Mouse (Mus musculus) lung, embryonic 16.5 days (tissue): ENCODE results near the gene Primpol. TPM values are rescaled to one million over a fixed set of nuclear protein-coding genes. Genes with fewer than 3 reads are reported as not detected.

ENCODE experiments used
- ATAC-seq: fragments of 200-750 bp; cut with Nextera tagmentation; 2 replicates; pipeline ENCODE4 v1.8.0; 2017; ENCODE audit warnings: low read depth, mild to moderate bottlenecking, moderate library complexity
- H3K27ac ChIP-seq: fragments of 300-500 bp; sonication (generic); 2 replicates; pipeline ENCODE4 v1.5.1; 2014; ENCODE audit warnings: mild to moderate bottlenecking, control low read depth, low read length
- H3K27me3 ChIP-seq: fragments of 300-500 bp; sonication (generic); 2 replicates; pipeline ENCODE4 v1.6.1; 2014; ENCODE audit warnings: low read depth, low read length, mixed read lengths; ENCODE audit not compliant: control insufficient read depth, insufficient read depth
- H3K36me3 ChIP-seq: fragments of 300-500 bp; sonication (generic); 2 replicates; pipeline ENCODE4 v1.6.1; 2014; ENCODE audit warnings: low read length; ENCODE audit not compliant: control insufficient read depth, insufficient read depth
- H3K4me1 ChIP-seq: fragments of 300-500 bp; sonication (generic); replicated peaks from 2 replicates; pipeline ENCODE4 v1.6.1; 2014; ENCODE audit warnings: low read length, mixed read lengths; ENCODE audit not compliant: control insufficient read depth, insufficient read depth
- H3K4me2 ChIP-seq: fragments of 300-500 bp; sonication (generic); 2 replicates; pipeline ENCODE4 v1.6.1; 2014; ENCODE audit warnings: low read depth, low read length, control low read depth
- H3K4me3 ChIP-seq: fragments of 300-500 bp; sonication (generic); 2 replicates; pipeline ENCODE4 v1.5.1; 2014; ENCODE audit warnings: mild to moderate bottlenecking, low read length, control low read depth
- H3K9ac ChIP-seq: fragments of 300-500 bp; sonication (generic); 2 replicates; pipeline ENCODE4 v1.6.1; 2014; ENCODE audit warnings: low read length, control low read depth
- H3K9me3 ChIP-seq: fragments of 300-500 bp; sonication (generic); 2 replicates; pipeline ENCODE4 v1.6.1; 2016; ENCODE audit warnings: low read length; ENCODE audit not compliant: control insufficient read depth
- WGBS: fragments of 180-500 bp; shearing (Covaris S2); extraction: QIAGEN DNeasy Blood & Tissue Kit; methylation state at CpG from one replicate; pipeline ENCODE4 v1.1.7; 2014; 5-methylcytosine and 5-hydroxymethylcytosine counted together
- polyA plus RNA-seq: library from polyadenylated mRNA; unstranded; fragments of >200 nt; fragmentation: Nextera tagmentation; extraction: Ambion mirVana; gene quantifications from 2 replicates; pipeline ENCODE4 v1.2.1, GENCODE M21; 2015

The Primpol gene
- polyA plus RNA-seq, 1 experiment from 2014 or later: 13.2 TPM

- H3K27ac ChIP-seq: peak overlapping the region; percentile 52; the same call in 1 of the 2 replicates
Observed at GRCm38 (mm10) chr8:46613377-46613776, 3.6 kb downstream of the Primpol start.

GRCm38 (mm10) chr8:46612913-46613312, 4.1 kb downstream of the Primpol start:
- H3K4me2 ChIP-seq: no peak overlapping the region
- peaks cover 16% of the 10 kb centered on the region for H3K4me1 ChIP-seq
- H3K9me3 ChIP-seq: no peaks in the 10 kb centered on the region
- H3K36me3 ChIP-seq: peaks cover 2% of the 10 kb centered on the region; the same call in 1 of the 2 replicates
- 66% methylated on average over 4 of the region's 4 CpGs for WGBS
- no peak overlapping the region for H3K9ac ChIP-seq
- no peaks in the 10 kb centered on the region for H3K27me3 ChIP-seq
- H3K4me3 ChIP-seq: no peak overlapping the region
- no peak overlapping the region for H3K27ac ChIP-seq
- ATAC-seq: no peak

More at GRCm38 (mm10) chr8:46613377-46613776, 3.6 kb downstream of the Primpol start:
- Histone ChIP-seq H3K9ac (no peak overlapping the region), H3K4me1 (peaks cover 16% of the 10 kb centered on the region), H3K36me3 (peaks cover 2% of the 10 kb centered on the region; the same call in 1 of the 2 replicates), H3K9me3 (no peaks in the 10 kb centered on the region), H3K4me3 (no peak overlapping the region), H3K4me2 (no peak overlapping the region), H3K27me3 (no peaks in the 10 kb centered on the region)
- WGBS: 62% methylated on average over 4 of the region's 4 CpGs
- no peak for ATAC-seq

- H3K4me1 ChIP-seq: peaks cover 16% of the 10 kb centered on the region
- no peaks in the 10 kb centered on the region for H3K27me3 ChIP-seq
- H3K9me3 ChIP-seq: no peaks in the 10 kb centered on the region
- H3K27ac ChIP-seq: no peak overlapping the region
- no peak overlapping the region for H3K4me3 ChIP-seq
- ATAC-seq: no peak
- no peak overlapping the region for H3K4me2 ChIP-seq
- WGBS: 77% methylated on average over 8 of the region's 8 CpGs
- no peak overlapping the region for H3K9ac ChIP-seq
- peaks cover 2% of the 10 kb centered on the region; the same call in 1 of the 2 replicates for H3K36me3 ChIP-seq
Observed at GRCm38 (mm10) chr8:46611557-46611956, 5.5 kb downstream of the Primpol start.

- WGBS: 64% methylated on average over 1 of the region's 1 CpGs
- H3K9ac ChIP-seq: no peak overlapping the region
- H3K4me3 ChIP-seq: no peak overlapping the region
- H3K4me2 ChIP-seq: no peak overlapping the region
- peaks cover 2% of the 10 kb centered on the region; the same call in 1 of the 2 replicates for H3K36me3 ChIP-seq
- H3K27ac ChIP-seq: no peak overlapping the region
- no peaks in the 10 kb centered on the region for H3K9me3 ChIP-seq
- no peaks in the 10 kb centered on the region for H3K4me1 ChIP-seq
- H3K27me3 ChIP-seq: no peaks in the 10 kb centered on the region
- ATAC-seq: no peak
Observed at GRCm38 (mm10) chr8:46606930-46607329, 10.1 kb downstream of the Primpol start.

GRCm38 (mm10) chr8:46603587-46603986, 13.4 kb downstream of the Primpol start:
- no peak for ATAC-seq
- no peak overlapping the region for H3K27ac ChIP-seq
- no peaks in the 10 kb centered on the region for H3K36me3 ChIP-seq
- H3K4me1 ChIP-seq: no peaks in the 10 kb centered on the region
- 88% methylated on average over 5 of the region's 5 CpGs for WGBS
- H3K4me3 ChIP-seq: no peak overlapping the region
- no peaks in the 10 kb centered on the region for H3K27me3 ChIP-seq
- no peak overlapping the region for H3K9ac ChIP-seq
- no peaks in the 10 kb centered on the region for H3K9me3 ChIP-seq
- H3K4me2 ChIP-seq: no peak overlapping the region

GRCm38 (mm10) chr8:46600959-46601707, 15.9 kb downstream of the Primpol start:
- Histone ChIP-seq H3K27me3 (no peaks in the 10 kb centered on the region), H3K27ac (no peak overlapping the region), H3K9me3 (no peaks in the 10 kb centered on the region), H3K9ac (no peak overlapping the region), H3K4me3 (no peak overlapping the region), H3K4me2 (no peak overlapping the region), H3K36me3 (no peaks in the 10 kb centered on the region), H3K4me1 (no peaks in the 10 kb centered on the region)
- WGBS: 53% methylated on average over 10 of the region's 10 CpGs
- ATAC-seq: no peak

- Histone ChIP-seq H3K27me3 (no peaks in the 10 kb centered on the region), H3K9ac (no peak overlapping the region), H3K9me3 (no peaks in the 10 kb centered on the region), H3K27ac (no peak overlapping the region), H3K36me3 (no peaks in the 10 kb centered on the region), H3K4me1 (no peaks in the 10 kb centered on the region), H3K4me2 (no peak overlapping the region), H3K4me3 (no peak overlapping the region)
- ATAC-seq: no peak
- WGBS: 72% methylated on average over 7 of the region's 7 CpGs
Observed at GRCm38 (mm10) chr8:46599314-46599904, 17.6 kb downstream of the Primpol start.

GRCm38 (mm10) chr8:46598753-46599152, 18.3 kb downstream of the Primpol start:
- H3K4me2 ChIP-seq: no peak overlapping the region
- H3K27me3 ChIP-seq: no peaks in the 10 kb centered on the region
- H3K27ac ChIP-seq: no peak overlapping the region
- H3K4me1 ChIP-seq: no peaks in the 10 kb centered on the region
- no peak for ATAC-seq
- no peaks in the 10 kb centered on the region for H3K36me3 ChIP-seq
- no peak overlapping the region for H3K4me3 ChIP-seq
- H3K9ac ChIP-seq: no peak overlapping the region
- 93% methylated on average over 5 of the region's 5 CpGs for WGBS
- H3K9me3 ChIP-seq: no peaks in the 10 kb centered on the region

- WGBS: 62% methylated on average over 2 of the region's 2 CpGs
- Histone ChIP-seq H3K4me2 (no peak overlapping the region), H3K4me3 (no peak overlapping the region), H3K27me3 (no peaks in the 10 kb centered on the region), H3K4me1 (no peaks in the 10 kb centered on the region), H3K9me3 (no peaks in the 10 kb centered on the region), H3K27ac (no peak overlapping the region), H3K36me3 (no peaks in the 10 kb centered on the region), H3K9ac (no peak overlapping the region)
- no peak for ATAC-seq
Observed at GRCm38 (mm10) chr8:46598114-46598513, 18.9 kb downstream of the Primpol start.
